Mouse (Mus musculus): ENCODE data around the gene Tcf3.
A peak's percentile ranks its signal among the peaks of the same experiment; 100 is the strongest.

The Tcf3 gene

DNA sequence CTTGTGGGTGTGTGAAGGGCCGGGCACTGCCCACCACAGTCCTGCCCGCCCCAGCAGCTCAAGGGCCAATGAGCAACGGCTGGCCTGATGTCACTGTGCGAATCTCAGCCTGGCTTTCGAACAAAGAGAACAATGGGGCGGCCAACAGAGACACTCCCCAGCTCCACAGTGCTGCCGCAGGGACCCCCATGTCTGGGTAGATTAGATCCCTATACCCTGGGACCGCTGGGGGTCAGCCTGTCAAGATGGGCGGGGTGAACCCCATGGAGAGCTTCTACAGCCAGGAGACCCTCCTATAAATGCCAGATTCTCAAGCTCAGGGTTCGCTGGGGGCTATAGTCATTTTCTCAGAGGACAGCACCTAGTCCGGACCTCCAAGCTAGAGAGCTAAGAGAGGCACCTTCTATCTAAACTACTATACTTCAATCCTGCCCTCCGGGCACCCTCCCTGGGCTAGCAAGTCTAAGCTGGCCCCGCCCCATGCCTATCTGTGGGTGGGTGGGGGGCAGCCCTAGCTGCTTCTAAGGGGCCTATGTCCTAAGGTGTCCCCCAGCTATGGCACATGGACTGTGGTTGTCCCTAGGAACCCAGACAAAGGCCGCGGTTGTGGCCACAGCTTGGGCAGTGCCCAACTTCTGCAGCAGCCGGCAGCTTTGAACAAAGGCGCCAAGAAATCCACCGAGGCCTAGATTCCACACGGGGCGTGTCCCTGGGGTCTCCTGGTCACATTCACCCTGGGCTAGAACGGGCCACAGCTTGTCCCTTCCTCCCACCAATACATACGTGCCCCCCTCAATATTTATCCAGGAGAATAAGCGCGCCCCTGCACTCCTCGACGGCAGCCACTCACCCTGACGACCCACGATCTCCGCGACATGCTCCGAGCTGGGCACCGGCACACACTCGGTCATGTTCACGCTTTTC, 47.4 kb downstream of the Tcf3 start:
- no peak for DNase-seq (ENCODE audit: low read depth, low spot score)

GRCm38 (mm10) chr10:80385310-80385709, 48.1 kb downstream of the Tcf3 start:
- DNase-seq (ENCODE audit: low read depth, low spot score), result no peak

DNA sequence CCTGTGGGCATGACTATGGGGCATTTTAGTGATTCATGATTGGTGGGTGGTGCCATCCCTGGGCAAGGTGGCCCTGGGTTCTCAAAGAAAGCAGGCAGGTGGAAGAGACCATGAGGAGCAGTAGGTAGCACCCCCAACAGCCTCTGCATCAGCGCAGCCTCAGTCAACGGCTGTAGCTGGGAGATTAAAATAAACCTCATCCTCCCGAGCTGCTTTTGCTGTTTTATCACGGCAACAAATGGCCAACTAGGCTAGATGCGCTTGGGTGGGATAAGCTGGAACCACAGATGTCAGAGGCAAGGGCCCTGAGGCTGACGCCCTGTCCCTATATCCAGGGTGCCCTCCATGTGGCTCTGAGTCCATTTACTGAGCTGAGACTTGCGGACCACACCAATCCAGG, 48.7 kb downstream of the Tcf3 start:
- no peak for DNase-seq (ENCODE audit: low read depth, low spot score)

DNA sequence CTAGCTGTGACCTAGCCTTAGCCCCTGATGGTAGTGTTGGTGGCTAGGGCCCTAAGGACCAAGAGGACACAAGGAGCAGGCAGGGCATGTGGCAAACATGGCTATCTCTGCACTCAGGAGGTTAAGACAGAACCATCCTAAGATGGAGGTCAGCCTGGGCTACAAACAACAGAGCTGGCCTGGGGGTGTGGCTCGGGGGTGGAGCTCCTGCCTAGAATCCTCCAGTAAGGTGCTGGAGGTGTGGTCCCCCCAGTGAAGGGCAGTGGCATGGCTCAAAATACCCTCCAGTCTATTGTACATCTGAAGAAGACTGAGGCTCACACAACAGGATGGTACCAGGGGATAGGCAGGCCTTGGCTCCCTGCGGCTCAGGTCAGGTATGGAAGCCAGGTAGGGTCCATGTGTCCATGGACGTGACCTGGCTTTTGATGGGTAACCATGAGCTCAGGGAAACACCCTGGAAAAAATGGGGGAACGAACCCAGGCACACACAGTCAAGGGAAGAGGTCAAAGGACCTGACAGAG, 49.3 kb downstream of the Tcf3 start:
- no peak for DNase-seq (ENCODE audit: low read depth, low spot score)

DNA sequence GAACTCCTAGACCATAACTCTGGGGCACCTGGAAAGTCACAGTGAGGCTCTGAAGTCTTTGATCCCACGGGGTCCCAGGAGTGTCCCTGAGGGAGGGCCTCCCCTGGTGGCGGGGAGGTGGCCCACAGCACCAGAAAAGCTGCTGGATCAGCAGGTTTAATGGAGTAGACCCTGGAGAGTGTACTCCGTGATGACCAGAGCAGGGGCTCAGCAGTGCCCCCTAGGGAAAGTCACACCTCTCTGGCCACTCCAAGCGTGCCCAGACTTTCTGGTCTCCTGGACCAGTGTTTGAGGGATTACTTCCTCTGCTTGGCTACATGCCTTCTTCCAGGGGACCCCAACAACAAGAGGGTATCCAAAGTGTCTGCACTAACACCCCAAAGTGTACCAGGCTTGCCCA, 50.0 kb downstream of the Tcf3 start:
- no peak for DNase-seq (ENCODE audit: low read depth, low spot score)

- DNase-seq (ENCODE audit: low read depth, low spot score), result no peak
These were observed 50.6 kb downstream of the Tcf3 start for GRCm38 (mm10) chr10:80382641-80383365.

- peak; percentile 70 for DNase-seq (ENCODE audit: low read depth, low spot score)
These were observed 55.7 kb downstream of the Tcf3 start for GRCm38 (mm10) chr10:80377716-80378115.

DNA sequence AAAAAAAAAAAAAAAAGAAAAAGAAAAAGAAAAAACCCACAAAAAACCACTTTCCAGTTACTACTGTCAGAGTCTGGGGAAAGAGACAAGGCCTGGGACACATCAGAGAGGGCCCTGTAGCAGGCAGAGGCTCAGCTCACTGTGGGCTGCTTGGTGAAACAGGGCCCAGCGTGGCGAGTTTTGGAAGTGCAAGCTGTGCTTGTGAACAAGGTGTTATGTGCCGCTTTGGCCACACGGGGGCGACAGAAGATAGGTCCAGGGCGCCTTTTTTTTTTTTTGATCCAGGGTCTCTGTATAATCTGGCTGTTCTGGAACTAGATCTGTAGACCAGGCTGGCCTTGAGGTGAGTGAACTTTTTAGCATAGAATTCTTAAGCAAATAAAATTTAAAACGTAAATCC, 57.3 kb downstream of the Tcf3 start:
- peak; percentile 94 for DNase-seq (ENCODE audit: low read depth, low spot score)

GRCm38 (mm10) chr10:80374063-80374462, 59.4 kb downstream of the Tcf3 start:
- DNase-seq (ENCODE audit: low read depth, low spot score), result peak; percentile 90

DNA sequence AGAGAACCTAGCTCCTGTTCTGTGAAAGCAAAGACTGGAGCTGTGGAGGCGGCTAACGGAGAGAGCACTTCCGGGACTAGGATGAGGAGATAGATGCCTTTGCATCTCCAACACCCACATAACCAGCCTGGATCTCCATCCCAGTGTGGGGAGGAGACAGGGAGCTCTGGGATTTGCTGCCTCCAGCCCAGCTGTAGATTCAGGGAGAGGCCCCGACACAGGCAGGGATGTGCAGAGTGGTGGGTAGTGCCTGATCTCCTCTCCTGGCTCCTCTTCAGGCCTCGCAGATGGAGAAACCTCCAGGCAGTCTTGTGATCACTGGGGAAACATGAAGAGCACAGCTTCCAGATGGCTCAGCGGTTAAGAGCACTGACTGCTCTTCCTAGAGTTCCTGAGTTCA, 60.7 kb downstream of the Tcf3 start:
- no peak for DNase-seq (ENCODE audit: low read depth, low spot score)

DNA sequence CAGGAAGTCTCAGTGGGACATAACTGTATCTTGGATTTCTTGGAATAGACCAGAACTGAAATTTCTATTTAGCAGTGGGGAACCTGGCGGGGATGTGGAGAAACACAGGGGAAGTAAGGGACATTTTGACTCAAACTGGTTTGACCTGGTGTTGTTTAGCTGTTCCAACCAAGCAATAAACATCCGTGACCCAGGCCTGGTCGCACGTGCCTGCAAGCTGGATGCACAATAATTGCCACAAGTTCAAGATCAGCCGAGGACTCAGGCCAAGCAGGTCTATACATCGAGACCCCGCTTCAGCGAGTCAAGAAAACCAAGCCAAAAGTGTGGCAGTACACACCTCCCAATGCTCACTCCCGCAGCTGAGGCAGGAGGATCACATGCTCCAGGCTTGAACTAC, 61.5 kb downstream of the Tcf3 start:
- DNase-seq (ENCODE audit: low read depth, low spot score), result no peak

GRCm38 (mm10) chr10:80371411-80371966, 62.0 kb downstream of the Tcf3 start:
- DNase-seq (ENCODE audit: low read depth, low spot score), result peak; percentile 90

DNA sequence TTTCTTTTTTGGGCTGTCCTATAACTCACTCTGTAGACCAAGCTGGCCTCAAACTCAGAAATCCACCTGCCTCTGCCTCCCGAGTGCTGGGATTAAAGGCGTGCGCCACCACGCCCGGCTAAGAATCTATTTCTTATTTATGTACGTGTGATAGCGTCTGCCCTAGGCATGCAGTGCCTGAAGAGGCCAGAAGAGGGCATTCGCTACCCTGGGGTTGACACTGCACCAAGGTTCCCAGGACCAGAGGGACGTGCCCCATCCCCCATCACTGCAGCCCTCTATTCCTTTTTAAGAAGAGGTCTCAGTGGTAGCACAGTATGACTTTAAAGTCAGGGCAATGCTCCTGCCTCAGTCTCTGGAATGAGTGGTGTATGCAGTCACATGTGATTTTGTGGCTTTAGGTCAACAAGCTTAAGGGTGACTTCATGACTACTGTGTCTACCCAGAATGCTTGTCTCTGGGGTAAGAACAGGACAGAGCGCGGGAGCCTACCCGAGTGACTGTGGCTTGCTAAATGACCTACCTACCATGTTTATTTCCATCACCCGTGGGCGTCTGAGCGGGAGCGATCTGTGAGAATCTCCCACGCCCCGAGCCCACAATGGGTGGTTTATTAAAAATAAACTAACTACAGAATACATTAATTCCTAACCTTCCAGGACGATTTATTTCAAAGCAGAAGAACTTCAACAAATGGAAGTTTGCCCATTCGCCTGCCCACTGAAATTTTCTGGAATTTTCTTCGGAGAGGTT, 63.3 kb downstream of the Tcf3 start:
- DNase-seq (ENCODE audit: low read depth, low spot score), result peak; percentile 68

DNA sequence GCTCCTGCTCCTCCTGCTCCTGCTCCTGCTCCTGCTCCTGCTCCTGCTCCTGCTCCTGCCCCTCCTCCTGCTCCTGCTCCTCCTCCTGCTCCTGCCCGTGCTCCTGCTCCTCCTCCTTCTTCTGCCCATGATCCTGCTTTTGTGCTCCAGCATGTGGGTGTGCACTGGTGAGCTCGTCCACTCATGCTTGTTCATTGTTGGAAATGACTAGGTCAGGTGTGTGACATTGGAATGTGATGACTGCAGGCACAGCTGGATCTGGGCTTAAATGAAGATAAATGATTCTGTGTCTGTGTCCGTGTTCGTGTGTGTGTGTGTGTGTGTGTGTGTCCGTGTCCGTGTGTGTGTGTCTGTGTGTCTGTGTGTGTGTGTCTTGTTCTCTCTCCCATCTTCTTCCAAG, 65.1 kb downstream of the Tcf3 start:
- peak; percentile 85 for DNase-seq (ENCODE audit: low read depth, low spot score)

GRCm38 (mm10) chr10:80367954-80368353, 65.5 kb downstream of the Tcf3 start:
- no peak for DNase-seq (ENCODE audit: low read depth, low spot score)

DNA sequence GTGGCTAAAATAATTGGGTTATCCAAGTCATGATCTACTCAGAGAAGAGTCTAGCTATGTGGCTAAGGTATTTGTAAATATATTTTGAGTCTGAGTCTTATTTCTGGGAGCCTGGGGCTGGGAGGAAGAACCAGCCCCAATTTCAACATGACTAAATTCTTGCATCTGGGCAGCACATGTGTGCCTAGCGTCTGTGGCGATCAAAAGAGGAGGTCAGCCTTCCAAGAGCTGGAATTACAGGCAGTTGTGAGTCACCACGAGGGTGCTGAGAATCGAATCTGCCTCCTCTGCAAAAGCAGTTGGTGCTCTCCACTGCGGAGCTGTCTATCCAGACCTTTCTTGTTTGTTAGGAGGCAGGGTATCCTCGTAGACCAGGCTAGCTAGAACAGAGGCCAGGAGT, 67.7 kb downstream of the Tcf3 start:
- DNase-seq (ENCODE audit: low read depth, low spot score), result no peak

DNA sequence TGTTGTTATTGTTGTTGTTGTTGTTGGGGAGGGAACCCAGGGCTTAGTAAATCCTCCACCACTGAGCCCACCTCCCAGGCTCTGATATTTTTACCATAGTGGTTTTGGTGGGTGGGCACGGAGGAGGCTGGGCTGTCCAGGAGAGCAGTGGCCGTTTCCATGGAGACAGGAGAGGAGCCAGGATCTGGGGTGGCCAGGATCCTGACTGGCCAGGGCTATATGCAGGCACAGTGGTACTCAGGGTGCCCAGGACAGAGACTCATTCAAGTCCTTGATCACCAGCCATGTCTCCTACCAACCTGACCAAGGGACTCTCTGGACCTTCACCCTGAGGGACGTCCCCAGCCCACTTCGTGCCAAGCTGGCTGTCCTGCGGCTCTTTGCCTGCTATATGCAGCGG, 69.7 kb downstream of the Tcf3 start:
- DNase-seq (ENCODE audit: low read depth, low spot score), result no peak

Data from R1 (cell line).